Comparison of ENCODE assay signal across 19 mouse cellular contexts in the genomic region with DNA sequence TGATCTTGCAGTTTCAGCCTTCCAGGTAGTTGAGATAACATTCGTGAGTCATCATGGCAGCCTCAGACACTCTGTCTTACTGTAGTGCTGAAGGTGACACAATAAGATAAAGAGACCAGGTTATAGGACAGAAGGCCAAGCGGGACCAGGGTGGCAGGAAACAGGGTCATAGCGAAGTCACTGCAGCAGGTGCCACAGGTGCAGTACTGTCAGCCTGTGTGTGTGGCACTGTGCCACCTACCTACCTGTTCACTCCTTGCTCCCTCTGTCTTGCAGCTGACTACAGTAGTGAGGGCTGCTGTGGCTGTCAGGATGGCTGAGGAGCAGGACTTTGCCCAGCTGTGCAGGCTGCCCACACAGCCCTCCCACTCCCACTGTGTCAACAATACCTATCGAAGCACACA. TPM values are rescaled to one million over a fixed set of nuclear protein-coding genes. Genes with fewer than 3 reads are reported as not detected.
DNase-seq lines count a peak whose midpoint lies in the region; ATAC-seq and TF ChIP-seq lines count a peak whose summit lies in the region.
"Had no signal": no experiment of that assay in that cellular context is flagged by ENCODE, and none has a peak within 500 bp of the region (broad histone marks: within the 10 kb centered on the region; RNA-seq: fewer than 3 reads in every experiment).

No protein-coding gene starts in this region.

- ATAC-seq in kidney, embryonic 14.5 days (ENCODE audit: low FRiP score, low TSS enrichment) = no peak
- ATAC-seq in intestine, embryonic 16.5 days = peak; percentile 85
- ATAC-seq in liver, embryonic 14.5 days (ENCODE audit: insufficient read depth) = no peak; the same call in 1 of the 2 replicates
- ATAC-seq in stomach, embryonic 16.5 days (ENCODE audit: insufficient read depth, low FRiP score) = peak; percentile 76
- no peak for ATAC-seq in erythroblast, adult 5-6 weeks (replicated peaks; ENCODE audit: low FRiP score, poor library complexity, severe bottlenecking)

- H3K4me1 ChIP-seq in kidney, adult 2 months (ENCODE audit: control insufficient read depth, insufficient read depth, low read length) = peaks cover 6% of the 10 kb centered on the region; the same call in 1 of the 2 replicates
- H3K4me1 ChIP-seq in kidney, embryonic 14.5 days (ENCODE audit: control insufficient read depth, insufficient read depth, low read length) = peaks cover 9% of the 10 kb centered on the region; the same call in 1 of the 2 replicates
- H3K4me1 ChIP-seq in intestine, embryonic 16.5 days (ENCODE audit: control insufficient read depth, insufficient read depth, low read length) = peaks cover 21% of the 10 kb centered on the region
- H3K4me1 ChIP-seq in liver, embryonic 14.5 days (replicated peaks; ENCODE audit: control insufficient read depth in 2 of 2, insufficient read depth in 2 of 2, low read length in 1 of 2) = peaks cover 22 to 28% of the 10 kb centered on the region in 2 experiments
- peaks cover 13% of the 10 kb centered on the region; the same call in 1 of the 2 replicates for H3K4me1 ChIP-seq in stomach, embryonic 16.5 days (ENCODE audit: control insufficient read depth, insufficient read depth, low read length)

- TF ChIP-seq POLR2A in kidney, adult 2 months (IDR thresholded peaks at IDR 0.05; ENCODE audit: low read depth, low read length) = no peak

- H3K9ac ChIP-seq in kidney, embryonic 14.5 days (ENCODE audit: low read depth, low read length) = no peak overlapping the region
- H3K9ac ChIP-seq in intestine, embryonic 16.5 days (ENCODE audit: low read depth, low read length) = peak overlapping the region; percentile 45
- no peak overlapping the region; the same call in 1 of the 2 replicates for H3K9ac ChIP-seq in liver, embryonic 14.5 days (replicated peaks)
- 0 out of 2 replicates have a peak overlapping the region, but pooled peaks have one; percentile 18 for H3K9ac ChIP-seq in stomach, embryonic 16.5 days (ENCODE audit: low read length)
- H3K9ac ChIP-seq: embryonic facial prominence, embryonic 12.5 days; lung, embryonic 15.5 days; midbrain, embryonic 12.5 days had no signal

- TF ChIP-seq CTCF in kidney, adult 2 months (conservative IDR thresholded peaks at IDR 0.05; ENCODE audit: insufficient read depth, insufficient read length, low read depth, low read length) = no peak
- TF ChIP-seq CTCF in liver, embryonic 14.5 days (IDR thresholded peaks at IDR 0.05; ENCODE audit: low read depth) = no peak
- TF ChIP-seq CTCF in left cerebral cortex, adult 2 months (IDR thresholded peaks at IDR 0.05) = no peak

- H3K36me3 ChIP-seq in kidney, adult 2 months (ENCODE audit: control insufficient read depth, insufficient read depth, low read length) = peaks cover 2% of the 10 kb centered on the region; the same call in 1 of the 2 replicates
- peaks cover 40% of the 10 kb centered on the region; the same call in 1 of the 2 replicates for H3K36me3 ChIP-seq in kidney, embryonic 14.5 days (ENCODE audit: control insufficient read depth, insufficient read depth, low read length)
- H3K36me3 ChIP-seq in intestine, embryonic 16.5 days (ENCODE audit: control insufficient read depth, insufficient read depth, low read length) = no peaks in the 10 kb centered on the region
- H3K36me3 ChIP-seq in liver, embryonic 14.5 days (replicated peaks; ENCODE audit: control insufficient read depth, insufficient read depth, low read depth) = no peaks in the 10 kb centered on the region
- H3K36me3 ChIP-seq in stomach, embryonic 16.5 days (ENCODE audit: control insufficient read depth, insufficient read depth, low read length) = no peaks in the 10 kb centered on the region; the same call in 1 of the 2 replicates

- H3K27me3 ChIP-seq in kidney, adult 2 months (replicated peaks; ENCODE audit: control insufficient read depth, insufficient read depth, low read length) = no peaks in the 10 kb centered on the region
- H3K27me3 ChIP-seq in kidney, embryonic 14.5 days (ENCODE audit: control insufficient read depth, insufficient read depth, low read length) = no peaks in the 10 kb centered on the region
- H3K27me3 ChIP-seq in intestine, embryonic 16.5 days (replicated peaks; ENCODE audit: control insufficient read depth, insufficient read depth, low read length) = no peaks in the 10 kb centered on the region
- no peaks in the 10 kb centered on the region for H3K27me3 ChIP-seq in liver, embryonic 14.5 days (ENCODE audit: control insufficient read depth, insufficient read depth, low read length)
- H3K27me3 ChIP-seq in stomach, embryonic 16.5 days (ENCODE audit: control insufficient read depth, insufficient read depth, low read length) = no peaks in the 10 kb centered on the region
- H3K27me3 ChIP-seq: embryonic facial prominence, embryonic 12.5 days; lung, embryonic 15.5 days; midbrain, embryonic 12.5 days had no signal

- H3K27ac ChIP-seq in kidney, adult 2 months (ENCODE audit: insufficient read depth, low read depth, low read length) = no peak overlapping the region
- no peak overlapping the region for H3K27ac ChIP-seq in kidney, embryonic 14.5 days (ENCODE audit: low read depth, low read length)
- peak overlapping the region; percentile 78 for H3K27ac ChIP-seq in intestine, embryonic 16.5 days (ENCODE audit: low read length)
- no peak overlapping the region for H3K27ac ChIP-seq in liver, embryonic 14.5 days
- H3K27ac ChIP-seq in stomach, embryonic 16.5 days (ENCODE audit: low read length) = peak overlapping the region; percentile 5; the same call in 1 of the 2 replicates
- H3K27ac ChIP-seq in left cerebral cortex, adult 2 months = no peak overlapping the region
- H3K27ac ChIP-seq: embryonic facial prominence, embryonic 12.5 days; forebrain, embryonic 10.5 days; lung, embryonic 15.5 days; midbrain, embryonic 12.5 days had no signal

- no peak overlapping the region for H3K4me3 ChIP-seq in kidney, adult 2 months (ENCODE audit: insufficient read depth, low read depth, low read length)
- no peak overlapping the region for H3K4me3 ChIP-seq in kidney, embryonic 14.5 days (ENCODE audit: low read length)
- H3K4me3 ChIP-seq in intestine, embryonic 16.5 days (ENCODE audit: low read length) = peak overlapping the region; percentile 26
- no peak overlapping the region for H3K4me3 ChIP-seq in liver, embryonic 14.5 days (ENCODE audit: insufficient read depth in 1 of 2, low read depth in 2 of 2, low read length in 2 of 2)
- H3K4me3 ChIP-seq in stomach, embryonic 16.5 days (replicated peaks; ENCODE audit: low read length) = no peak overlapping the region
- H3K4me3 ChIP-seq in left cerebral cortex, adult 2 months = no peak overlapping the region
- H3K4me3 ChIP-seq: embryonic facial prominence, embryonic 12.5 days; forebrain, embryonic 10.5 days; lung, embryonic 15.5 days; midbrain, embryonic 12.5 days had no signal

- no peaks in the 10 kb centered on the region for H3K9me3 ChIP-seq in kidney, embryonic 14.5 days (ENCODE audit: control insufficient read depth, low read length)
- H3K9me3 ChIP-seq in intestine, embryonic 16.5 days (ENCODE audit: control insufficient read depth, low read length) = no peaks in the 10 kb centered on the region
- H3K9me3 ChIP-seq in liver, embryonic 14.5 days (ENCODE audit: control insufficient read depth, low read length) = no peaks in the 10 kb centered on the region
- H3K9me3 ChIP-seq in stomach, embryonic 16.5 days (replicated peaks; ENCODE audit: control insufficient read depth, low read length) = no peaks in the 10 kb centered on the region
- H3K9me3 ChIP-seq: embryonic facial prominence, embryonic 12.5 days; forebrain, embryonic 10.5 days; lung, embryonic 15.5 days; midbrain, embryonic 12.5 days had no signal

- H3K4me2 ChIP-seq in kidney, embryonic 14.5 days (replicated peaks; ENCODE audit: low read depth, low read length) = no peak overlapping the region
- peak overlapping the region; percentile 37 for H3K4me2 ChIP-seq in intestine, embryonic 16.5 days (ENCODE audit: low read depth, low read length)
- peak overlapping the region; percentile 28; the same call in 1 of the 2 replicates for H3K4me2 ChIP-seq in liver, embryonic 14.5 days (ENCODE audit: low read depth)
- 0 out of 2 replicates have a peak overlapping the region, but pooled peaks have one; percentile 11 for H3K4me2 ChIP-seq in stomach, embryonic 16.5 days (ENCODE audit: low read depth, low read length)
- H3K4me2 ChIP-seq: embryonic facial prominence, embryonic 12.5 days; lung, embryonic 15.5 days; midbrain, embryonic 12.5 days had no signal

- no peak; the same call in 1 of the 2 replicates for TF ChIP-seq EP300 in liver, embryonic 14.5 days (IDR thresholded peaks at IDR 0.05; ENCODE audit: low read depth)

- intact Hi-C loops in left cerebral cortex, adult 2 months (cut with DNase I) = loop anchor here (5.0 kb wide), 1 partner anchor 43 kb away; no protein-coding TSS in a partner anchor

- peak; percentile 18 for DNase-seq in kidney, adult 2 months
- DNase-seq in liver, embryonic 14.5 days (ENCODE audit: low read depth in 3 of 3, low spot score in 3 of 3) = no peak
- DNase-seq in spleen, postnatal 36 days (ENCODE audit: low spot score in 2 of 2) = no peak
- DNase-seq in left cerebral cortex, adult 2 months (ENCODE audit: extremely low spot score in 1 of 2, low spot score in 2 of 2) = no peak
- DNase-seq: adrenal gland, postnatal 14 days; cerebellum, postnatal 25 days; heart, adult 18-20 months; heart, postnatal 36 days; left cerebral cortex, postnatal 4 days; right cerebral cortex, postnatal 4 days; thymus, postnatal 36 days had no signal

- WGBS in kidney, adult 2 months = 72% methylated on average over 4 of the region's 4 CpGs
- 65% methylated on average over 4 of the region's 4 CpGs for WGBS in kidney, embryonic 14.5 days
- WGBS in intestine, embryonic 16.5 days = 59% methylated on average over 4 of the region's 4 CpGs
- WGBS in liver, embryonic 14.5 days (ENCODE audit: insufficient replicate concordance) = 39% methylated on average over 4 of the region's 4 CpGs
- WGBS in stomach, embryonic 16.5 days = 62% methylated on average over 4 of the region's 4 CpGs

RNA-seq across cellular contexts. Expression of a gene that starts 4.7 kb away (rescaled TPM):
- 50.9 and 69.4 TPM in 2 replicates for polyA plus RNA-seq in kidney, adult 2 months (2012; rRNA removed)
- polyA plus RNA-seq in kidney, embryonic 14.5 days (2014; fragmentation: Nextera tagmentation; extraction: Ambion mirVana) = 42.6 and 70.3 TPM in 2 replicates
- polyA plus RNA-seq in intestine, embryonic 16.5 days (2015; fragmentation: Nextera tagmentation; extraction: Ambion mirVana) = 56.5 and 59.2 TPM in 2 replicates
- 13.1 and 14.0 TPM in 2 replicates for polyA plus RNA-seq in liver, embryonic 14.5 days (2012; rRNA removed)
- polyA plus RNA-seq in liver, embryonic 14.5 days (2014; fragmentation: Nextera tagmentation; extraction: Ambion mirVana) = 10.8 and 11.6 TPM in 2 replicates
- 56.7 and 57.7 TPM in 2 replicates for polyA plus RNA-seq in stomach, embryonic 16.5 days (2015; fragmentation: Nextera tagmentation; extraction: Ambion mirVana)
- total RNA-seq in erythroblast, adult 5-6 weeks (2015; ENCODE audit: low replicate concordance) = 2.1 and 2.5 TPM in 2 replicates
- total RNA-seq in erythroblast, adult 5-6 weeks (2017; ENCODE audit: low replicate concordance) = 4.3 and 9.0 TPM in 2 replicates
- 10 to 100 TPM; 84.9 to 86.0 TPM for total RNA-seq in left cerebral cortex, adult 2 months (2021)

RNA-seq across cellular contexts. Expression of a gene that starts 31.4 kb away (rescaled TPM):
- polyA plus RNA-seq in kidney, adult 2 months (2012; rRNA removed) = 48.6 and 54.3 TPM in 2 replicates
- 32.4 and 39.7 TPM in 2 replicates for polyA plus RNA-seq in kidney, embryonic 14.5 days (2014; fragmentation: Nextera tagmentation; extraction: Ambion mirVana)
- 43.9 and 47.9 TPM in 2 replicates for polyA plus RNA-seq in intestine, embryonic 16.5 days (2015; fragmentation: Nextera tagmentation; extraction: Ambion mirVana)
- polyA plus RNA-seq in liver, embryonic 14.5 days (2012; rRNA removed) = 18.0 and 20.6 TPM in 2 replicates
- polyA plus RNA-seq in liver, embryonic 14.5 days (2014; fragmentation: Nextera tagmentation; extraction: Ambion mirVana) = 11.4 and 14.8 TPM in 2 replicates
- 39.2 and 42.5 TPM in 2 replicates for polyA plus RNA-seq in stomach, embryonic 16.5 days (2015; fragmentation: Nextera tagmentation; extraction: Ambion mirVana)
- 15.5 and 30.0 TPM in 2 replicates for total RNA-seq in erythroblast, adult 5-6 weeks (2015; ENCODE audit: low replicate concordance)
- 16.7 and 20.7 TPM in 2 replicates for total RNA-seq in erythroblast, adult 5-6 weeks (2017; ENCODE audit: low replicate concordance)
- 10 to 100 TPM; 76.9 to 83.4 TPM for total RNA-seq in left cerebral cortex, adult 2 months (2021)

RNA-seq across cellular contexts. Expression of a gene that starts 33.0 kb away (rescaled TPM):
- 26.8 and 38.2 TPM in 2 replicates for polyA plus RNA-seq in kidney, adult 2 months (2012; rRNA removed)
- 17.2 and 19.6 TPM in 2 replicates for polyA plus RNA-seq in kidney, embryonic 14.5 days (2014; fragmentation: Nextera tagmentation; extraction: Ambion mirVana)
- polyA plus RNA-seq in intestine, embryonic 16.5 days (2015; fragmentation: Nextera tagmentation; extraction: Ambion mirVana) = 4.4 and 5.7 TPM in 2 replicates
- 3.4 and 4.3 TPM in 2 replicates for polyA plus RNA-seq in liver, embryonic 14.5 days (2012; rRNA removed)
- polyA plus RNA-seq in liver, embryonic 14.5 days (2014; fragmentation: Nextera tagmentation; extraction: Ambion mirVana) = 0.51 and 1.0 TPM in 2 replicates
- polyA plus RNA-seq in stomach, embryonic 16.5 days (2015; fragmentation: Nextera tagmentation; extraction: Ambion mirVana) = 4.8 and 7.3 TPM in 2 replicates
- not detected in 2 replicates for total RNA-seq in erythroblast, adult 5-6 weeks (2015; ENCODE audit: low replicate concordance)
- not detected in 2 replicates for total RNA-seq in erythroblast, adult 5-6 weeks (2017; ENCODE audit: low replicate concordance)
- 1 to 10 TPM; 2.8 to 5.9 TPM for total RNA-seq in left cerebral cortex, adult 2 months (2021)

Comparison
In these comparisons a context has a peak if more than half of its experiments do, and no peak if none do; other contexts are left out.
1. H3K27ac ChIP-seq: peak in intestine, embryonic 16.5 days (single experiment) and stomach, embryonic 16.5 days (single experiment); none in kidney, adult 2 months (single experiment), kidney, embryonic 14.5 days (single experiment), liver, embryonic 14.5 days (single experiment) and left cerebral cortex, adult 2 months (single experiment).
2. ATAC-seq: peak in intestine, embryonic 16.5 days (single experiment) and stomach, embryonic 16.5 days (single experiment); none in kidney, embryonic 14.5 days (single experiment), liver, embryonic 14.5 days (single experiment) and erythroblast, adult 5-6 weeks (single experiment).
3. H3K9ac ChIP-seq: peak in intestine, embryonic 16.5 days (single experiment) and stomach, embryonic 16.5 days (single experiment); none in kidney, embryonic 14.5 days (single experiment) and liver, embryonic 14.5 days (single experiment).